Mouse (Mus musculus): ENCODE measurements at regions not wholly inside any gene's neighbourhood (a gene's known extent, or its start where the extent isn't known, plus 50 kb on each side); places are given as distances from the start of the nearest gene placed in this dataset.
A peak's percentile ranks its signal among the peaks of the same experiment; 100 is the strongest.

DNA sequence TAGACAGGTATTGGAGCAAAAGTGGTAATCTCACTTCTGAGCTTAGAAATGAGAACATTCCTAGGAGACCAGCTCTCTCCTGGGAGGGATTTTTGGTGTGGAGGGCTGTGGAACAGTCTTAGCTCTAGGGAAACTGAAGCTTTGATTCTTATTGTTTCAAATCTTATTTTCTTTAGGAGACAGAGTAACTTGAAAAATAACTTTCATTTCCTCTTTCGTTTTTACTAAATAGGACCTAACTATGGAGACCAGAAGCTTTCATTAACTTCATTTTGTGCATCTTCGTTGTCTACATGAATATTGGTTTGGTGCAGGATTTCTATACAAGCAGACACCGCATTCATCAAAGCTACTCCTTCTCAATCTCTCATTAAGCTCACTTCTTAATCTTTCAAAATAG lies 1010.5 kb upstream of the Msl3l2 start:
- no peak for DNase-seq (ENCODE audit: low read depth, low spot score)

DNA sequence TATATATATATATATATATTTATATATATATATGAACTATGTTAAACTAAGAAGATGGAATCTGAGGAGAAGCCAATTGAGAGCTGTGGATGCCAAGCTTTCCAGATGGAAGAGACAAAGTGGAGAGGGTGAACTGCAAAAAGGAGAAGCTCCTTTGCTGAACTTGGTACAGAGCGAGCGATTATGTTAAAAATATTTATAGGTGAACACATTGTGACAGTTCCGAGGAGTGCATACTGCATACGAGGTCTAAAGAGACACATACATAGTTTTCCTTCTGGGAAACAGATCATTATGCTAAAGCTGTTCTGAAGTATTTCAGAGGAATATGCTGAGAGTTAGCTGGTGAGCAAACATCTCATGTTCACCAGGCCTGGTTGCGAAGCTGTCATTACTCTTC lies 1009.5 kb upstream of the Msl3l2 start:
- DNase-seq (ENCODE audit: low read depth, low spot score) = no peak

DNA sequence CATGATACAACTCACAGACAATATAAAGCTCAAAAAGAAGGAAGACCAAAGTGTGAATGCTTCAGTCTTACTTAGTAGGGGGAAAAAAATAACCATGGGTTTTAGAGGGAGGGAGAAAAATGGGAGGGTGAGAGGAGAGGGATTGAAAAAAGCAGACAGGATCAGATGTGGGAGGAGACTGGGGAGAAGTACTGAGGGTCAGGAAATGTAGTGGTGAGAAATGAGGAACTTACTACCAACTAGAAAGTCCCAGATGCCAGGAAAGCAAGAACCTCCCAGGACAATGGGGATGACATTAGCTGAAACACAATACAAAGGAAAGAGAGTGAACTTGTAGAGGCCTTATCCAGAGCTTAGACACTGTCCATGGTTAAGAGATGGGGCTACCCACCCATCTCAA lies 1008.4 kb upstream of the Msl3l2 start:
- DNase-seq (ENCODE audit: low read depth, low spot score) = no peak

- no peak for DNase-seq (ENCODE audit: low read depth, low spot score)
Observed at GRCm38 (mm10) chr10:55112217-55112616, 994.5 kb upstream of the Msl3l2 start.

GRCm38 (mm10) chr10:55148190-55148589 lies 958.5 kb upstream of the Msl3l2 start:
- DNase-seq (ENCODE audit: low read depth, low spot score) = no peak

- no peak for DNase-seq (ENCODE audit: low read depth, low spot score)
Observed at GRCm38 (mm10) chr10:55192176-55192575, 914.5 kb upstream of the Msl3l2 start.

DNA sequence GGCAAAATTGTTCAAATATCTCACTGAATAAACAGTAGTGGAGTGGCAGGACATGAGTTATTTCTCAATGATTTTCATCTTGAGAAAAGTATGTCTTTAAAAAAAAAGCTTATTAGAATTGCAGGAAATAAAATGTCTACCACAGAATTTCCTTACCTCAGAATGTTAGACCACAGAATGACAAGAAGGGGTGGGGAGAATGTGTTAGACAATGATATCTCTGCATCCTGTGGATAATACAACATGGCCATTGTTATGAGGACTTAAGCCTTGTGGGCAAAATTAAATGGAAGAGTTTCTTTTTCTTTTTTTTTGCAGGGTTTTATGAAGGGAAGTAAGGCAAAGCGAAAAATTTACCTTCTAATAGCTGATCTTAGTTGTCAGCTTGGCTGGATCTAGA lies 912.6 kb upstream of the Msl3l2 start:
- no peak for DNase-seq (ENCODE audit: low read depth, low spot score)

DNA sequence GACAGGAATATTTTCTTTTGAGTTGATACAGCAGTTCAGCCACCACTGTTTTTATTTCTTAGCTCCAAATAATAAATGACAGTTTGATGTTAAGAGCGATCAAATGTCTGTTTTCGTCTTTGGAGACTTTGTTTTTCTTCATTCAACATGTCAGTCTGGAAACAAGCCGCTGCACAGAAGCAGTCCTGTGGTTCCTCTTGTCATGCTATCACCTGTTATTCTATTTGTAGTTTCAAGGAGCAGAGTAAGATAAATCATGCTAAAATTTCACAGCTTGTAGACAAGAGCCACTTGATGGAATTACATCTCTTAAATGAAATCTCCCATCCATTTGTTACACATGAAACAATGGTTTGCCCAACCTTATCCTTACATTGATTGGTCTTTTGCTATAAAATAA lies 911.5 kb upstream of the Msl3l2 start:
- DNase-seq (ENCODE audit: low read depth, low spot score) = no peak

DNA sequence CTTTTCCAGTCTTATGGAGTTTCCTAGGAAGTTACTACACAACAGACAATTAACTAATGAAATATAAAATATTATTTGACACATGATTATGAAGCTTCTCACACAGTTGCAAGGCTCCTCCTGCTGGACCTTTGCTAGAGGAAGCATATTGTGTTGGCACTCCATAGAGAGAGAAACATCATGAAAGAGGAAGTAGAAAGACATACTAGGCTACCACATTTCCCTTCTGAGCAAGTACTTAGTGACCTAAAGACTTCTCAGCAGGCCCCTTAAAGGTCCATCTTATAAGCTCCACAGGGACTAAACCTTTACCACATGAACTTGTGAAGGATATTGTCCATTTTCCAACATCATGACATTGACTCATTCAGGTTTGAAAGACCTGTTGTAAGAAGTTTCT lies 869.6 kb upstream of the Msl3l2 start:
- no peak for DNase-seq (ENCODE audit: low read depth, low spot score)

DNA sequence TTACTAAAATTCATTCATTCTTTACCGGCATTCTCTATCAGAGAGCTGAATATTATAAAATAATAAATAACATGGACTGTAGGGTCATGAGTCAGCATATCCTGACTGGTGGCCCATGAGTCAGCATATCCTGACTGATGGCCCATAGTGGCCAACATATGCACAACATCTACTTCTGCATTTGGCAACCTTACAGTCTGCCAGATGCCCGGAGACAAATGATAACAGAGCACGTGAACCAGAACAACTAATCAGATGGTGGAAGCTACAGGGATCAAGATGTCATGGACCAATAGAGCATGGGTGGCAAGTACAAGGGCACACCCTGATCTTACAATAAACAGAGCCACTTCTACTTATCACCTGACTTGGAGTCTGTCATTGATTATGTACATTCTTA lies 849.4 kb upstream of the Msl3l2 start:
- DNase-seq (ENCODE audit: low read depth, low spot score) = no peak

GRCm38 (mm10) chr10:55300141-55300540 lies 806.6 kb upstream of the Msl3l2 start:
- DNase-seq (ENCODE audit: low read depth, low spot score) = peak; percentile 19

- DNase-seq (ENCODE audit: low read depth, low spot score) = no peak
Observed at GRCm38 (mm10) chr10:55333836-55334235, 772.9 kb upstream of the Msl3l2 start.

- DNase-seq (ENCODE audit: low read depth, low spot score) = no peak
Observed at GRCm38 (mm10) chr10:55335997-55336396, 770.7 kb upstream of the Msl3l2 start.

DNA sequence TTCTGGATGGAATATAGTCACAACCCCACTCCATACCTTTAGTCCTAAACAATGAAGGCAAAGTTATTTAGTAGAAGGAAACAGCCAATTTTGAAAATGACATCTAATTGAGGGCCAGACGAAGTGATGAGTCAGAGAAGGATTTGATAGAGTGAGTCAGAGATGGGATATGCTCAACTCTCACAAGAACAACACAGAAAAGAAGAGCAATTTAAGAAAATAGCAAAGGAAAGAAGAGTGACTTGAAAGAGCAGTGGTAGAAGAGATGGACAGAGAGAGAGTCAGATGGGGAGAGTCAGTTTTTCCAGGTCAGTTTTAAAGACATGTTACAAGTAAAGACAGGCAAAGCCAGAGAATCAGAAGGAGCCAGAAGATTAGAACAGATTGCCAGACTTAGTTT lies 758.6 kb upstream of the Msl3l2 start:
- DNase-seq (ENCODE audit: low read depth, low spot score) = no peak
